Mouse (Mus musculus): Measurements from ENCODE around the gene Olfr934.

The Olfr934 gene

GRCm38 (mm10) chr9:38988215-38988614 lies at the start of gene Olfr934:
TSS of gene Olfr934 (minus strand) at chr9:38988315.
- DNase-seq: no peak

GRCm38 (mm10) chr9:39023277-39023676 lies 35.2 kb upstream of the Olfr934 start, which contains the start of gene Olfr146:
TSS of gene Olfr146 (minus strand) at chr9:39023377.
- no peak for DNase-seq

GRCm38 (mm10) chr9:38999583-38999982 lies 11.5 kb upstream of the Olfr934 start, which contains the start of gene Olfr935:
TSS of gene Olfr935 (minus strand) at chr9:38999683.
- DNase-seq: no peak

GRCm38 (mm10) chr9:38972013-38972412 lies 16.1 kb downstream of the Olfr934 start, which contains the start of gene Olfr933:
TSS of gene Olfr933 (plus strand) at chr9:38972313.
- no peak for DNase-seq

- DNase-seq: no peak
These were observed 34.0 kb downstream of the Olfr934 start for GRCm38 (mm10) chr9:38954124-38954416.

- DNase-seq: no peak
These were observed 34.6 kb downstream of the Olfr934 start for GRCm38 (mm10) chr9:38953401-38954123.
